Mouse (Mus musculus) liver, embryonic 14.5 days (tissue): ENCODE results near the gene Med28.

Source experiments
- CTCF ChIP-seq: IDR thresholded peaks from 2 replicates; pipeline ENCODE4 v1.5.1; 2016; ENCODE audit warnings: antibody characterized with exemption, low read depth, control low read depth
- EP300 ChIP-seq: IDR thresholded peaks from 2 replicates; pipeline ENCODE4 v1.6.1; 2016; ENCODE audit warnings: antibody characterized with exemption, low read depth

GRCm38 (mm10) chr5:45535177-45535576 is 15.1 kb downstream of the Med28 start:
- TF ChIP-seq CTCF (no peak), EP300 (no peak)
